Comparison of ENCODE assay signal across 15 mouse cellular contexts in genomic region chr7:40788486-40788885, GRCm38 (mm10).
"Had no signal": no experiment of that assay in that cellular context is flagged by ENCODE, and none has a peak within 500 bp of the region (broad histone marks: within the 10 kb centered on the region; RNA-seq: fewer than 3 reads in every experiment).

No protein-coding gene starts in this region.

- DNase-seq: retina, postnatal 1 day; right cerebral cortex, adult 18-20 months; right cerebral cortex, postnatal 14 days; right cerebral cortex, postnatal 25 days; right cerebral cortex, postnatal 4 days; spleen, adult 18-20 months; thymus, adult 18-20 months; thymus, adult 2 months; thymus, postnatal 14 days; thymus, postnatal 25 days; thymus, postnatal 36 days; thymus, postnatal 4 days had no signal

- H3K27ac ChIP-seq: neural tube, embryonic 15.5 days; stomach, embryonic 15.5 days; stomach, postnatal 0 days had no signal

- H3K4me3 ChIP-seq: neural tube, embryonic 15.5 days; stomach, embryonic 15.5 days had no signal
